Mouse (Mus musculus): Measurements from ENCODE around the gene Txndc12. TPM values are rescaled to one million over a fixed set of nuclear protein-coding genes. Genes with fewer than 3 reads are reported as not detected.

The Txndc12 gene
- polyA plus RNA-seq, 1 experiment: 20.5 TPM

Other genes with a start within 250 kb of the Txndc12 start
- gene Cc2d1b, start 214.7 kb upstream of the Txndc12 start, polyA plus RNA-seq (2012; rRNA removed): 34.8 and 41.4 TPM in 2 replicates
- 0.13 TPM in 1 of 2 replicates, not detected in the other for gene 3110021N24Rik, start 115.0 kb upstream of the Txndc12 start, polyA plus RNA-seq (2012; rRNA removed)
- 3.9 and 4.3 TPM in 2 replicates for gene Zfyve9, start 53.8 kb upstream of the Txndc12 start, polyA plus RNA-seq (2012; rRNA removed)
- gene Btf3l4, start 987 bp upstream of the Txndc12 start, polyA plus RNA-seq (2012; rRNA removed): 16.4 and 18.5 TPM in 2 replicates
- gene Kti12, start 13.2 kb downstream of the Txndc12 start, polyA plus RNA-seq (2012; rRNA removed): 26.0 and 27.1 TPM in 2 replicates
- gene A730015C16Rik, start 14.0 kb downstream of the Txndc12 start, polyA plus RNA-seq (2012; rRNA removed): 0.39 TPM in 1 of 2 replicates, not detected in the other
- 4.7 and 7.3 TPM in 2 replicates for gene Rab3b, start 44.5 kb downstream of the Txndc12 start, polyA plus RNA-seq (2012; rRNA removed)
- gene Nrd1, start 166.1 kb downstream of the Txndc12 start, polyA plus RNA-seq (2012; rRNA removed): 44.3 and 58.1 TPM in 2 replicates

All from gonadal fat pad, adult 2 months (tissue).